Mouse (Mus musculus): ENCODE measurements around the gene Hoxa10. TPM values are rescaled to one million over a fixed set of nuclear protein-coding genes. Genes with fewer than 3 reads are reported as not detected.

Gene Hoxa10
- total RNA-seq, 2 experiments from 2014 or later = not detected

DNA sequence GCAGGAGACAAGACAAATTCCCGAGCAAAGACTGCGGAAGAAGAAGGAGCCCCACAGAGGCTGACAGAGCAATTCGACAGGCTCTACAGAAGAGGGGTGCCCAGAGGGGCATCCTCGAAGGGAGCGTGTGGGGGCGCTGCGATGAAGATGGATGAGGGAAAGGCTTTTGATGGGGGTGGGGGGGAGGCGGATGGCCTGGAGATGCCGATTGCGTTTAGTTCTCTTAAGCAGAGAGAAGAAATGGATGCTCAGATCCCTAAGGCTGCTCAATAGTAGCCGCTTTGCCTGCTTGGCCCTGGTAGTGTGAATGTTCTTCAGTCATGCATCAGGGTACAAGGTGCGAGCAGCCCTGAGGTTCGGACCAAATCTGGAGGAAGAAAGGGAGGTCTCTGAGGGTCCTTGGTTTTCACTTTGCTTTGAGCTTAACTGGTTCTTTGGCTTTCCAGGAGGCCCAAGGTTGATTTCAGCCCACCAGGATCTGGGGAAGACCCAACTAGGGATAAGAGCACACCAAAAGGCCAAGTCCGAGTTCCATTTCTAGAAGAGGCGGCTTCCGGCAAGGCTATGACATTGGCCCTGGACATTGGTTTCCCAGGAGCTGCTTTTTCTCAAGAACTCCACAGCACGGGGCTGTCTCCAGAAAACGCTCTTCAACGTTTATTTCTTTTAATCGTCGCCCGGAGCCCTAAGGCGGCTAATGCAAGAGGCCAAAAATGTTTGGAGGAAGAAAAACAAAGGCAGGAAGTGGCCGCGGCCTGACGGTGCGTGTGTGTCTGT is 8.2 kb upstream of the Hoxa10 start:
- DNase-seq (ENCODE audit: low spot score in 2 of 2) = no peak
- intact Hi-C loops (cut with DNase I) = no loop called here

DNA sequence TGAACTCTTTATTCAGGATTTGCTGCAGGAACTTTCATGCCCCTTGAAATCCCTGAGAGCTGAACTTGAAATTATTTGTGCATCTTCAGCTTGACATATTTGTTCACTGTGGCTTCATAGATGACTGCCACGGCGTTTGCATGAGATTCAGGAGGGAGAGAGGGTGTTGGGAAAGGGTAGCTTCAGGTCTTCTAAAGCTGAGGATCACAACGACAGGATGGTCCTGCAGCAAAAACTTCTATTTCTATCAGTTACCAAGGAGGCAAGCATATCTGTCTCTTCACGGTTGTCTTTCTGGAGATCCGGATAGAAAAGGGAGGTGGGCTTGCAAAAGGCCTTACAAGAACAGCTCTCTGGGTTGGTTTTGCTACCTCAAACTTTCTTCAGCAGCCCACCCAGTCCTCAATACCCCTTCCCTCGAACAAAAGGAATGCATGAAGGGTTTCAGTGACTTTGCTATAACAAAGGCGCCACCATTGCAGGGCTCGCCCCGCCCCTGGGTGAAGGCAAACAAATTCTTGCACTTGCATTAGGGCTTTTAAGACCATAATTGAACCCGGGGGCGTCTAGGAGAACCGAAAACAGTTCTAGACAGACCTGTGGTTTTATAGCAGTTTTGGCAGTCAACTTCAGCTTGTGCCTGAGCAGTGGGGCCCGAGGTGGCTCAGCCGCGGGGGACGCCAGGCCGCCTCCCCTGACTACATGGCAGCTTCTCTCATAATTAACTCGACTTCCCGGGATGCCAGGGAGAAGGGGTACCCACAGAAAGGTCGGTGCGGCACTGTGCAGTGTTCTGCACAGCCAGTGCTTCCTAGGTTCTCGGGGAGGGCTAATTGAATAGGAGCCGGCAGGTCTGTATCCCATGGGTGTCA is 7.3 kb upstream of the Hoxa10 start:
- intact Hi-C loops (cut with DNase I) = no loop called here
- no peak for DNase-seq (ENCODE audit: low spot score in 2 of 2)

DNA sequence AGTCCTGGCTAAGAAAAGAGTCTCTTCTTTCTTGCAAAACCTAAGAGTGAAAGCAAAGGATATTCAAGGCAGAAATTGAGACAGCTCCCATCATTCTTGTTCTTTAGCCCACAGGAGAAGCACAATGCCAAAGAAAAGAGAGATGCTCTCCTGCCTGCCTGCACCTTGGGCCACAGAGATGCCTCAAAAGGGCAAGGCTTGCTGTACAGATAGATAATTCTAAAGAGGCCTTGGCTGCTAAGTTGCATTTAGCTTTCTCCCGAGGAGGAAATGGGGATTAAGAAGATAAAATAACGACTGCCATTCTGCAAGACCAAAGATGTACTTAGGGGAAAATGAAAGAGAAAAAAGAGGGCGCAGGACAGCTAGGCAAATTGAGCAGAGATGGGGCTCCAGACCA is 6.3 kb upstream of the Hoxa10 start:
- no peak for DNase-seq (ENCODE audit: low spot score in 2 of 2)
- intact Hi-C loops (cut with DNase I) = no loop called here

DNA sequence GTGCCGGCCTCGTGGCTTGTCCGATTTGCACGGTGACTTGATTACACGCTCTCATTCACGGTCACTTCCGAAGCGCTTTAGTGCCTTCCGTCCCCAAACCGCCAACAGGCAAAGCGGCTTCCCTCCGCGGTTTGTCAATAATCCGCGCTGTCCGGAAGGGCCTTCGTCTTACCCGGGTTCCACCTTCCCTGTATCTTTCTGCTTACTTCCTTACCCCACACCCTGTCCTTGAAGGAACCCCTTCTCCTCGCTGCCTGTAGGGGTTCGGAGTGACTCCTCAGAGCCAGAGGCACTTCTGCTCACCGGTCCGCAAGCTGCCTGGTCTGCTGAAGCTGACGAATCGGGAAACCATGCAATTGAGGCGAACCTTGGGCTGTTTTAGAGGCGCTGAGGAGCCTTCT is 5.7 kb upstream of the Hoxa10 start:
- no peak for DNase-seq (ENCODE audit: low spot score in 2 of 2)
- intact Hi-C loops (cut with DNase I) = no loop called here

DNA sequence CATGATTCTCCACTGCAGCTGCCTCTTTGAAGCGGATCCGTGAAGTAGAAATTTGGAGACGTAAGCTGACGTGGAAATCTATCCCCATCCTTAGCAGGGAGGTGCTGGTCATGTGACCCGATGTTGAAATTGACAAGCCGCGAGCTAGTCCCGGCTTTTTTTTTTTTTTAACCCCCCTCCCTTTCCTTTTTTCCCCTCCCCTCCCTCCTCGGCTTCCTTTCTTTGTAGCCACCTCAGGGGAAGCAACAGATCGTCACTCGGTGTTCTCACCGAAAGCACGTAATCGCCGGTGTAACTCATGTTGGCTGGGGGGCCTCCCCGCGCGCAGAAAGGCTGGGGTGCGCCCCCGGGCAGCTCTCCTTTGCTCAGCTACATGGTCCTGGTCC is 5.1 kb upstream of the Hoxa10 start, which contains the start of gene Hoxa11:
Hoxa11 (minus strand) TSS at position 54 of the 386 bp plus-strand sequence.
- intact Hi-C loops (cut with DNase I) = no loop called here
- DNase-seq (ENCODE audit: low spot score in 2 of 2) = no peak

DNA sequence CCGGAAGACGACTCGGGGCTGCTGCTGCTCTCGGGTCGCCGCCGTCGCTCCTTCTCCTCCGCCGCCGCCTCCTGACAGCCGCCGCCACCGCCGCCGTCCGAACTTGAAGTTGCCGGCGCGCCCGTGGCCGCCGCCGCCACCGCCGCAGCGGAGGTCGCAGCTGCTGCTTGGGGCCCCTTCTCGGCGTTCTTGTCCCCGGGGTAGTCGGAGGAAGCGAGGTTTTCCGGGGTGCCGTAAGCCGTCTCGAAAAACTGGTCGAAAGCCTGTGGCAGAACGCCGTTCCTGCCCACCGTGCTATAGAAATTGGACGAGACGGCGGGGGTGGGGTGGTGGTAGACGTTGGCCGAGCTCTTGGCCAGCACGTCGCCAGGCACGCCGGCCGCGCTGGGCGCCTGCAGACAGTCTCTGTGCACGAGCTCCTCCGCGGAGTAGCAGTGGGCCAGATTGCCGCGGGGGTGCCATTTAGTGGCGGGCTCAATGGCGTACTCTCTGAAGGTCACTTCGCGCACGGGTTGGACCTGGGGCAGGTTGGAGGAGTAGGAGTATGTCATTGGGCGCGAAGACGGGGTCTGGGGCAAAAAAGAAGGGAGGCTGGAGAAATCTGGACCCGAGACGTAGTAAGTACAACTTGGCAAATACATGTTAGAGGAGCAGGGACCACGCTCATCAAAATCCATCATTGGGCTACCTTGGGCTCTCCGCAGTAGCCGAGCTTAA is 4.5 kb upstream of the Hoxa10 start:
- intact Hi-C loops (cut with DNase I) = no loop called here
- DNase-seq (ENCODE audit: low spot score in 2 of 2) = no peak

DNA sequence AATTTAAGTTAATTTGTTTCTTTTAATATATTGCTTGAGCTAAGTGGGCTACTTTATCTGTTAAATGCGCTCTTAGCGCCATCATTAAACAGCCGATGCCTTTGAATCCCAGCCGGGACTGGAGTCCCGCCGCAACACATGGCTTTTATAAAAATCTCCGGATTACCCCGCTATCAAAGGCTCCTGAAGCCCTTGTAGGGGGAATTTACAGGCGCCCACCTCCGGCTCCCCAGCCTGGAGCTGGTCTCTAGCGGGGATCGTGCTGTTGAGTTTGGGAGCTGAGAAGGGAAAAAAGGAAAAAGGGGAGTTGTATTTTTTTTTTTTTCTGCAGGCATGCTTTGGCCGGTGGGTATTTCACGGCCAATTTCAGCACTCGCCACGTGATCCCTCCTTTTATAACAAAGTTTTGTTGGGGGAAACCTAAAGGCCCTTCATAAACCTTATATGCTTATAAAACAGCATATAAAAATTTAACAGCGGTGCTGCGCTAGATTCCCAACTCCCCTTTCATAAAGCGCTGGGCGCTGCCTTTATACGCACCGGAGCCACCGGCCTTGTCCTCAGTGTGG is 3.9 kb upstream of the Hoxa10 start:
- intact Hi-C loops (cut with DNase I) = no loop called here
- no peak for DNase-seq (ENCODE audit: low spot score in 2 of 2)

DNA sequence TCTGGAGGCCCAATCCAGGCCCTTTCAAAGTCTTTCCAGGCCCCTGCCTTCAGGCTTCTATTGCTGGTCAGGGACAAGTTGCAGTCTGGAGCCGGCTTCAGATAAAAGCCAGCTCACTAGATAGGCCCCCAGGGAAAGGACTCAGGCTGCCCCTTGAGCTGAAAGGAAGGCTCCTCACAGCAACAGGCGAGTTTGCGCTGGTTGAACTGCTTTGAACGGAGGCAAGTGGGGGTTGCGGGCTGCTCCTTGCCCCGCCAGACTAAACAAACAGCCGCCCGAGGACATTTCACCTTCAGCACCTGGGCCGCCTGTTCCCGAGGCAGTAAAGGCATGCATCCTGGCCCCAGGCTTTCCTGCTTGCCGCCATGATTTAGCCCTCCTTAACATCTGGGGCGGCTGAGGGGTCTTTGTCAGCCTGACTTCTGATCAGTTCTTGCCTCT is 3.0 kb upstream of the Hoxa10 start:
- no peak for DNase-seq (ENCODE audit: low spot score in 2 of 2)
- intact Hi-C loops (cut with DNase I) = no loop called here

DNA sequence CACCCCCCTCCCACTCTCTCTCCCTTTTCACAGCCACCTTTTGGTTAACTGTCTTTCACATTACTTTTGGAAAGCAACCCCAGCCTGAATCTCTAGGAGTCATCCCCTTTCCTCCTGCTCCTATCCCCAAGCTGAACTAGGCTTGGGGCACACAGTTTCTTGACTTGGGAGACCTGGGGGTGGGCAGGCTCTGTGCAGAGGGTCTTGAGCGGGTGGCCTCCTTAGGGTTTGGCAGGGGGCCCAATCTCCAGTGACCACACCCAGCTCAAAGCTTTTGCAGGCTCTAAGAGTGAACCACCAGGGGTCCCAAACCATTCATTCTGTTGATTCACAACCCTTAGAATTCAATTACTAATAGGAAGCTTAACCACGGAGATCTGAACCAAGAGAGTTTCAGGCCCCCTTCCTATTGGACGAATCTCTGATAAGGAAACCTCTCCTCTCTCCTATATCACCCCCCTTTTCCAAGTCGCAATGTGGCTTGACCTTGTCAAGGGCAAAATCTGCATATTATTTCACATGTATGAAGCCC is 2.2 kb upstream of the Hoxa10 start:
- no peak for DNase-seq (ENCODE audit: low spot score in 2 of 2)
- intact Hi-C loops (cut with DNase I) = no loop called here

DNA sequence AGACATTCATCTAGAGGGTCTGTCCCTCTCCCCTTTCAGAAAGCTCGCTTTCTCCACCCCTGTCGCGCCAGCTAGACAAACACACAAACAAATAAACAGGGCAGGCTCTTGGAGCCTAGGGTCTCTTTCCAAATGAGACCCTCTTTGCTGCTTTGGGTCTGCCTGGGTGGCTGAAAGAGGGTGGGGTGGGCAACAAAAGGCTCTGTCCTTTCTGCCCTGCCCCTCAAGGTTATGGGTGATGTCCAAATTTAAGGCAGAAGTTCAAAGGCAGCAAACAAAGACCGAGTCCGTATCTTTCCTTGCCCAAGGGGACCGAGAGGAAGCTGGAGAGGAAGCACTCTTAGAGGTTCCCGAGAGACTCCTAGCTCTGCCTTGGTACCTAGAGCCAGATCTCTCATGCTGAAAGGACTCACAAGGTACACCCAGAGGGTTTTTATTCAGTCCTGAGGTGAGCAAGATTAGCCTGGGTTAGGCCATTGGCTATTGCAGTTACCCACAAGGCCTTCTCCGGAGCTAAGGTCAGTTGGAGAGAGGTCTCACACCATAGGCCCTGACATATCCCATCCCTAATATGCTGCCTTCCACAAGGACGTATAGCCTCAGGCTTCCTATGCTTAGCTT is 457 bp upstream of the Hoxa10 start:
- DNase-seq (ENCODE audit: low spot score in 2 of 2) = no peak
- intact Hi-C loops (cut with DNase I) = no loop called here

DNA sequence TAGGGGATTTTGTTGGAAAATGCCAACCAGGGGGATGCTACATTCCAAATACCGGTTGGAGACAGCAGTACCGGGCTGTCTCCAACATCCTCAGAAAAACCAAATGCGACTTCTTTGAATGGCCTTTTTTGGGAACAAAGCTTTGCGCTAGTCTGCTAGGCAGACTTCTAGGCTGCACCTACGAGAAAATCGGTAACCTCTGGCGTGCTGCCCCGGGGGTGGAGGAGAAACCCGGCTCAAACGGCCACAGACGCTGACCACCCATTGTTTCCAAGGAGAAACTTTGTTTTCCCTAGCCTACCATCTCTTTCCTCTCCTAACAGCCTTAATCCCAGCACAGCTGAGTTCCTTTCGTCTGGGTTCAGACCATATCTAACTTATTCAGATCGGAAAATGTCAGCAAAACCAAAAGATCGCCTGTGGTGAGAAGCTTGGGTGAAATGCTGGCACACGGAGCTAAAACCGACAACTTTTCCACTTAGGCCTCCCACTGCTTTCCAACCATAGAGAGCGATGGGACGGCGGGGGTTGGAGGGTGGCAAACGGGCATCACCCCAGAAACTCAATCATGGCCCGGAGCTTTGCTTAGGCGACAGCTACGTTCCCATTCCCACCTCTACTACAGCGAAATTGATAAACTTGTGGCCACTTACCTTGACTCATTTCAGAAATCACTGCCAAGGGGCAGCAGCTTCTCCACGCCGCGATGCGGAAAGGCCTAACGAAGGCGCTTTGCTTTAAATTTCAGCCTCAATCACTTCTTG is 847 bp downstream of the Hoxa10 start:
- DNase-seq (ENCODE audit: low spot score in 2 of 2) = no peak
- intact Hi-C loops (cut with DNase I) = no loop called here

DNA sequence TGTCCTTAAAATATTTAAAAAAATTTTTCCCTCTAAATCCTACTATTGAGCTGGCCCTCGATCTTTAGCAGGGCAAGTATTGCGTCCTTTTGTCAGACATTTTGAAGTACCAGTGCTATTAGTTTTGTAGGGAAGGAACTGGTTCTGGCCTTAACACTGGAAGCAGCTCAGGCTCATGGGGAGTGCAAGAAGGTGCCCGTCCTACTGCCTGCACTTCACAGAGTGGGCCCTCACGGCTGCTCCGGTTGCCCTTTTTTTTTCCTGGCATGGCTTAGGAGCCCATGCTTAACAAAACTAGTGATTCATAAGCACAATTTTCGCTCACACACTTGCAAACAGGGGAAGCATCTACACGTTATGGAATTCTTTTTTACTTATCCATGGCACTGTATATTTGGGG is 1.7 kb downstream of the Hoxa10 start:
- no peak for DNase-seq (ENCODE audit: low spot score in 2 of 2)
- intact Hi-C loops (cut with DNase I) = no loop called here

DNA sequence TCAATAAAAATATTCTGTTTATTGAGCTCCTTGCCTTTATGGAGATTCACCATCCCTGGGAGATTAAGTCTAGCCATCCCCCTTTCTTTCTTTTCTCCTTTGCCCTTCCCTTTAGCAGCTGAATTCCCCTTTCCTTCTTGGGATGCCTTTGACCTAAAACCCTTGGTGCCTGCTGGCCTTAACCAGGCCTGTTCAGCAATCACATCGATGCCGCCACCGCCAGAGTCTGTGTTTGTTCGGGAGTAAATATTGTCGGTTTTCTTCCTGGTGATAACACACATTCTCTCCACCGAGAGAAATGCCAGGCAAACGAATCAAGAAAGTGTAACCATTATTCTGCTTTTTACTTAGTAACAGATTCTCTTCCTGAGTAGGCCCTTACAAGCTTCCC is 2.5 kb downstream of the Hoxa10 start:
- intact Hi-C loops (cut with DNase I) = no loop called here

DNA sequence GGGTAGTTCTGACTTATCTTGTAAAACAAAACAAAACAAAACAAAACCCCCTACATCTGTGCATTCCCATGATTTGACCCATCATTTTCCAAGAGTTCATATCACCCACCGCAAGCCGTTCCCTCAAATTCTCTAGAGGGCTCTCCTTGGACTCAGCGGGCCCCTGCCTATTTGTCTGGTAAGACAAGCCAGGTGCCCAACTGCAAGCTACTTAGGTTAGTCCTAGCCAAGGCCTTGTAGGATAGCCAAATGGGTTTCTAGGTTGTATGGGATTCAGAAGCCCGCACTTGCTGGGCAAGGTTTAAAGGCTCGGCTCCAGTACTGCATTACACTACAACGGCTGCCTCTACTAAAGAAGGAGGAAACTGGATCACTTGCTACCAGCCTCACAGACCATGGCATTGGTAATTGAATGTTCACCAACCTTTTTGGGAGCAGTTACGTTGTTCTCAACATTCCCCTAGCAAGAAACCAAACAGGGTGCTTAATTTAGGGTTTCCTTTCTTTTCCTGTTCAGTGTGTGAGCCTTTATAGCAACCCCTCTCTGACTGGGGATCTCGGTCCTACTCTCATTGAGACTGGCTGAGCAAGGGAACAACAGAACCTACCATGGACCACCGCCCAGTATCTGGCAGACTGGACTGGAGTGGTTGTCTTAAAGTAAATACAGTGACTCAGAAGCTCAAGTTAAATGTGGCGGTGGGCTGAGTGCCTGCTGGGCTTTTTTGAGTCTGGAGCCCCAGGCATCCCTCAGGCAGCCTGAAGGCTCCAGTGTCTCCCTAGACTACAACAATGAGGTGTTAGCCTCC is 3.1 kb downstream of the Hoxa10 start:
- intact Hi-C loops (cut with DNase I) = no loop called here
- no peak for DNase-seq (ENCODE audit: low spot score in 2 of 2)

More for the DNA sequence above, 2.5 kb downstream of the Hoxa10 start:
- DNase-seq (ENCODE audit: low spot score in 2 of 2) = no peak

DNA sequence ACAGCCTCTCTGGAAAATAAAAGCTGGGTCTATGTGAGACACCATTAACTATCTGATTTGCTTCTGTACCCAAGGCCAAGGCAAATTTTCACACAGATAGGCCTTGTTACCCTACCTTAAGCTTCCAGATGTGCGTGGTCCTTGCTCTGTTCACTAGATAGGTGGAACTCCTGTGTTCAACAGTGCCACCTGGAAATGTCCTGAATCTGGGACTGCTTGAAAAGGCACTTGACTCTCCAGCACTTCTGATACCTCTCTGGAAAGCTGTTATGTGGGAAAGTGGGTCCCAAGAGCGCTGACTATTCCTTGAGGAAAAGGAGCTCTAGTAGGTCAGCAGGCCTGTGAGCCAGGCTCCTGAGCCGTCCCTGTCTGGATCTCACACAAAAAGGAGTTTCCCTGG is 3.8 kb downstream of the Hoxa10 start:
- intact Hi-C loops (cut with DNase I) = no loop called here
- DNase-seq (ENCODE audit: low spot score in 2 of 2) = no peak

DNA sequence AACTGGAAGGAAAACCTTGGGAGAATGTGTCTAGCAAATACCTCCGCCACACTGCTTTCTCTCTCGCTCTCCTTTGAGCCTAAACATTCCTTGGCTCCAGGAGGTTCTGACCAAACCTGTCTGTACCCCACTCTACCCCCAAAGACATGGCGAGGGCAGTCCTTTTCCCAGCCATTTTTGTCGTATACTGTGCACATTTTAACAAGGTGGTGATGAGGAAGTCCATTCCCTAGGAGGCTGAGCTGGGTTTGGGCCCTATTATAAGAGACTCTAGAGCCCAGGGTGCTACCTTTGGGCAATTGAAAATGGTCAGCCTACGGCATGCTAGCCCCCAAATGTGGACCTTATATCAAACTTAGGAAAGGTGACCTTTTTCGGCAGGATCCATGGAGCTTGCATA is 4.8 kb downstream of the Hoxa10 start:
- intact Hi-C loops (cut with DNase I) = no loop called here
- DNase-seq (ENCODE audit: low spot score in 2 of 2) = no peak

DNA sequence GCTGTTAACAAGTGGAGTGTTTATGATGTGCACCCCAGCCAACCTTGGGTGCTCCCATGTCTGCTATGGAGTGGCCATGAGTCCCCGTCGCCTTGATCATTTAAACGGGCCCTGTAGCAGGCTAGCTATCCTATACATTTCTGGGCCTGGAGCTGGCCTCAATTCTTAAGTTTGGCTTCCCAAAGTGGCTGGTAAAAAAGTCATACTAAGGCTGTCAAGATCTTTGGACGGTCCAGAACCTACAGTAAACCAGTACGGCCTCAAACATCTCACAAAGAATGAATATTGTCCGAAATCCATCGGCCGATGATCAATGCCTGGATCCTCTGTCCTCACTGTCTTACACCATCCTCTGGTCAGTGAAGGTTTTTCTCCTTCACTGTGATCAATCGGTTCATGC is 5.4 kb downstream of the Hoxa10 start:
- intact Hi-C loops (cut with DNase I) = no loop called here
- DNase-seq (ENCODE audit: low spot score in 2 of 2) = no peak
